Comparison of ENCODE assay signal across 19 mouse cellular contexts in the genomic region with DNA sequence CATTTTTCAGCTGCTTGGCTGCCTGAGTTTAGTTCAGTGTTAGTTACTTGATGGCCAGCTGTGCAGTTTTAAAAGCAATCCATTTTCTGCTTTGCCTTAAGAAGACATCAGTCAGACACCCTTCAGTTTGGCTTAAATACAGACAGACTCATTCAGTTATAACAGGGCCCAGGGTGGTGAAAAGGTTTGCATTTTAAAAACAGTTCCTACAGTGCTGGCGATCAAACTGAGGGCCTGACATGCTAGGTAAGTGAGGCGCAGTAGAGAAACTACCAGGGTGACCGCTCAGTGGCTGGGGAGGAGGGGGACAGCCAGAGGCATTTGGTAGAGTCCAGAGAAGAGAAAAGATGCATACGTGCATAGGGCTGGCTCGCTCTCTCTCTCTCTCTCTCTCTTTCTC. TPM values are rescaled to one million over a fixed set of nuclear protein-coding genes. Genes with fewer than 3 reads are reported as not detected.
DNase-seq lines count a peak whose midpoint lies in the region; ATAC-seq and TF ChIP-seq lines count a peak whose summit lies in the region.
"Had no signal": no experiment of that assay in that cellular context is flagged by ENCODE, and none has a peak within 500 bp of the region (broad histone marks: within the 10 kb centered on the region; RNA-seq: fewer than 3 reads in every experiment).

No protein-coding gene starts in this region.

- 0 out of 2 replicates have a peak overlapping the region, but pooled peaks have one; percentile 57 for H3K27ac ChIP-seq in gastrocnemius, adult 2 months
- 0 out of 2 replicates have a peak overlapping the region, but pooled peaks have one; percentile 23 for H3K27ac ChIP-seq in limb, embryonic 12.5 days
- H3K27ac ChIP-seq in limb, embryonic 10.5 days: no peak overlapping the region
- H3K27ac ChIP-seq in midbrain, embryonic 11.5 days (ENCODE audit: low read depth, low read length): no peak overlapping the region
- H3K27ac ChIP-seq in midbrain, embryonic 13.5 days: no peak overlapping the region

- intact Hi-C loops in gastrocnemius, adult 2 months (cut with DNase I): loop anchor here (10.0 kb wide), 1 partner anchor 194 kb away; no protein-coding TSS in a partner anchor
- intact Hi-C loops in heart, postnatal 14 days (cut with DNase I): loop anchor here (5.0 kb wide), 1 partner anchor 33 kb away; no protein-coding TSS in a partner anchor

- no peak for ATAC-seq in limb, embryonic 12.5 days (ENCODE audit: insufficient number of reproducible peaks, insufficient read depth, low FRiP score, low TSS enrichment, low read depth)
- ATAC-seq in midbrain, embryonic 11.5 days (ENCODE audit: low FRiP score): no peak
- ATAC-seq in midbrain, embryonic 13.5 days: no peak
- ATAC-seq: activated CD4-positive, CD25-positive, alpha-beta regulatory T cell, adult 4 months; CD4-positive, CD25-positive, alpha-beta regulatory T cell, adult 4 months; Patski had no signal

- DNase-seq in gastrocnemius, adult 2 months: no peak
- DNase-seq in gastrocnemius, adult 18-20 months (ENCODE audit: low spot score): no peak
- peak; percentile 68 for DNase-seq in heart, adult 11 months
- DNase-seq in heart, postnatal 14 days: no peak
- DNase-seq in limb, embryonic 10.5 days (ENCODE audit: low spot score): no peak
- peak; percentile 64 for DNase-seq in midbrain, embryonic 11.5 days (ENCODE audit: low spot score, missing footprints)
- DNase-seq: adrenal gland, adult 8-10 months; adrenal gland, postnatal 10 days; adrenal gland, postnatal 25 days; B cell, adult 2 months; cerebellum, adult 11 months; cerebellum, adult 11-12 months had no signal

- H3K27me3 ChIP-seq in limb, embryonic 12.5 days: no peaks in the 10 kb centered on the region
- H3K27me3 ChIP-seq in limb, embryonic 10.5 days (ENCODE audit: low read depth, poor library complexity, severe bottlenecking): no peaks in the 10 kb centered on the region
- no peaks in the 10 kb centered on the region for H3K27me3 ChIP-seq in midbrain, embryonic 11.5 days (ENCODE audit: control insufficient read depth, insufficient read depth, low read length)
- no peaks in the 10 kb centered on the region for H3K27me3 ChIP-seq in midbrain, embryonic 13.5 days
- H3K27me3 ChIP-seq: CH12.LX, Patski had no signal

- TF ChIP-seq CTCF in gastrocnemius, adult 2 months (IDR thresholded peaks at IDR 0.05): no peak

- no peak overlapping the region for H3K4me2 ChIP-seq in limb, embryonic 12.5 days
- no peak overlapping the region for H3K4me2 ChIP-seq in midbrain, embryonic 11.5 days
- no peak overlapping the region for H3K4me2 ChIP-seq in midbrain, embryonic 13.5 days (replicated peaks)

- H3K4me1 ChIP-seq in limb, embryonic 12.5 days (replicated peaks): peaks cover 21% of the 10 kb centered on the region
- H3K4me1 ChIP-seq in limb, embryonic 10.5 days: peaks cover 14% of the 10 kb centered on the region; the same call in 1 of the 2 replicates
- peaks cover 7% of the 10 kb centered on the region for H3K4me1 ChIP-seq in midbrain, embryonic 11.5 days (ENCODE audit: control insufficient read depth, insufficient read depth, low read length)
- H3K4me1 ChIP-seq in midbrain, embryonic 13.5 days (replicated peaks): peaks cover 14% of the 10 kb centered on the region

- 89% methylated on average over 5 of the region's 5 CpGs for WGBS in limb, embryonic 12.5 days
- WGBS in limb, embryonic 10.5 days: 91% methylated on average over 5 of the region's 5 CpGs
- 88% methylated on average over 5 of the region's 5 CpGs for WGBS in midbrain, embryonic 11.5 days
- 89% methylated on average over 5 of the region's 5 CpGs for WGBS in midbrain, embryonic 13.5 days

- peaks cover 85% of the 10 kb centered on the region for H3K36me3 ChIP-seq in limb, embryonic 12.5 days
- peaks cover 90% of the 10 kb centered on the region for H3K36me3 ChIP-seq in limb, embryonic 10.5 days
- peaks cover 8% of the 10 kb centered on the region for H3K36me3 ChIP-seq in midbrain, embryonic 11.5 days (ENCODE audit: control insufficient read depth, insufficient read depth, low read length)
- peaks cover 51% of the 10 kb centered on the region for H3K36me3 ChIP-seq in midbrain, embryonic 13.5 days

- no peaks in the 10 kb centered on the region for H3K9me3 ChIP-seq in limb, embryonic 12.5 days
- no peaks in the 10 kb centered on the region for H3K9me3 ChIP-seq in limb, embryonic 10.5 days (replicated peaks)
- no peaks in the 10 kb centered on the region for H3K9me3 ChIP-seq in midbrain, embryonic 11.5 days (ENCODE audit: control insufficient read depth, low read length)
- no peaks in the 10 kb centered on the region for H3K9me3 ChIP-seq in midbrain, embryonic 13.5 days
- H3K9me3 ChIP-seq: G1E had no signal

- H3K9ac ChIP-seq in limb, embryonic 12.5 days (replicated peaks): no peak overlapping the region
- H3K9ac ChIP-seq in midbrain, embryonic 11.5 days (ENCODE audit: low read length): no peak overlapping the region
- no peak overlapping the region for H3K9ac ChIP-seq in midbrain, embryonic 13.5 days (replicated peaks)

- no peak overlapping the region for H3K4me3 ChIP-seq in gastrocnemius, adult 2 months
- no peak overlapping the region for H3K4me3 ChIP-seq in limb, embryonic 12.5 days (replicated peaks)
- no peak overlapping the region for H3K4me3 ChIP-seq in limb, embryonic 10.5 days
- no peak overlapping the region for H3K4me3 ChIP-seq in midbrain, embryonic 11.5 days (ENCODE audit: low read depth, low read length)
- H3K4me3 ChIP-seq in midbrain, embryonic 13.5 days (replicated peaks): no peak overlapping the region

RNA-seq across cellular contexts. Expression of gene N4bp1, which starts 36.2 kb away (rescaled TPM):
- 10 to 100 TPM; 16.6 to 18.2 TPM for total RNA-seq in gastrocnemius, adult 2 months (2021)
- 10 to 100 TPM; 16.4 to 18.2 TPM for total RNA-seq in gastrocnemius, adult 18-20 months (2021)
- total RNA-seq in heart, postnatal 14 days (2021): 10 to 100 TPM; 17.1 to 18.0 TPM
- 11.9 and 12.4 TPM in 2 replicates for polyA plus RNA-seq in limb, embryonic 12.5 days (2016; fragmentation: Nextera tagmentation; extraction: Ambion mirVana)
- polyA plus RNA-seq in limb, embryonic 10.5 days (2016; fragmentation: Nextera tagmentation; extraction: Ambion mirVana): 9.0 and 11.1 TPM in 2 replicates
- polyA plus RNA-seq in midbrain, embryonic 11.5 days (2014; fragmentation: Nextera tagmentation; extraction: Ambion mirVana): 10.2 and 10.8 TPM in 2 replicates
- 10.7 and 11.4 TPM in 2 replicates for polyA plus RNA-seq in midbrain, embryonic 13.5 days (2015; fragmentation: Nextera tagmentation; extraction: Ambion mirVana)

Comparison
In these comparisons a context has a peak if more than half of its experiments do, and no peak if none do; other contexts are left out.
1. DNase-seq: peak in heart, adult 11 months (single experiment) and midbrain, embryonic 11.5 days (single experiment); none in gastrocnemius, adult 2 months (single experiment), gastrocnemius, adult 18-20 months (single experiment), heart, postnatal 14 days (0 of 2) and limb, embryonic 10.5 days (single experiment).
2. H3K27ac ChIP-seq: peak in gastrocnemius, adult 2 months (single experiment) and limb, embryonic 12.5 days (single experiment); none in limb, embryonic 10.5 days (single experiment), midbrain, embryonic 11.5 days (single experiment) and midbrain, embryonic 13.5 days (single experiment).